Mouse (Mus musculus) cerebellum, postnatal 4 days (tissue): ENCODE measurements at regions not wholly inside any gene's neighbourhood (a gene's known extent, or its start where the extent isn't known, plus 50 kb on each side); places are given as distances from the start of the nearest gene placed in this dataset.

Experiments used
- DNase-seq, 2 experiments: peaks; one replicate each; pipeline ENCODE4 v3.0.0; 2022; ENCODE audit warnings: low spot score in 2 of 2, mixed read lengths in 1 of 2

GRCm38 (mm10) chr14:48330965-48331622, 114.8 kb upstream of the Tmem260 start:
- peak in 1 of 2 experiments; percentile 47 for DNase-seq

GRCm38 (mm10) chr14:48331623-48332000, 114.3 kb upstream of the Tmem260 start:
- DNase-seq: no peak

GRCm38 (mm10) chr14:48332193-48332592, 113.7 kb upstream of the Tmem260 start:
- no peak for DNase-seq

- no peak for DNase-seq
These were observed 113.3 kb upstream of the Tmem260 start for GRCm38 (mm10) chr14:48332660-48333059.

GRCm38 (mm10) chr14:48334106-48334809, 111.7 kb upstream of the Tmem260 start:
- DNase-seq: no peak

GRCm38 (mm10) chr14:48339434-48339833, 106.5 kb upstream of the Tmem260 start:
- no peak for DNase-seq

- no peak for DNase-seq
These were observed 103.0 kb upstream of the Tmem260 start for GRCm38 (mm10) chr14:48342944-48343343.

- DNase-seq: no peak
These were observed 100.0 kb upstream of the Tmem260 start for GRCm38 (mm10) chr14:48345956-48346355.

GRCm38 (mm10) chr14:48349392-48350044, 96.4 kb upstream of the Tmem260 start:
- no peak for DNase-seq

- DNase-seq: no peak
These were observed 94.3 kb upstream of the Tmem260 start for GRCm38 (mm10) chr14:48351652-48352051.

- DNase-seq: no peak
These were observed 93.1 kb upstream of the Tmem260 start for GRCm38 (mm10) chr14:48352825-48353224.

GRCm38 (mm10) chr14:48354176-48354575, 91.7 kb upstream of the Tmem260 start:
- DNase-seq: no peak

GRCm38 (mm10) chr14:48357441-48357840, 88.5 kb upstream of the Tmem260 start:
- DNase-seq: no peak

GRCm38 (mm10) chr14:48358487-48359159, 87.3 kb upstream of the Tmem260 start:
- peak in 1 of 2 experiments; percentile 35 for DNase-seq

- DNase-seq: no peak
These were observed 84.1 kb upstream of the Tmem260 start for GRCm38 (mm10) chr14:48361820-48362219.

- peak; percentile 63 to 76 for DNase-seq
These were observed 78.9 kb upstream of the Tmem260 start for GRCm38 (mm10) chr14:48367006-48367405.

- no peak for DNase-seq
These were observed 75.6 kb upstream of the Tmem260 start for GRCm38 (mm10) chr14:48370322-48370721.

- DNase-seq: peak in 1 of 2 experiments; percentile 48
These were observed 74.2 kb upstream of the Tmem260 start for GRCm38 (mm10) chr14:48371766-48372165.

GRCm38 (mm10) chr14:48376112-48376511, 69.8 kb upstream of the Tmem260 start:
- no peak for DNase-seq
